Mouse (Mus musculus): ENCODE measurements around the gene Rreb1. TPM values are rescaled to one million over a fixed set of nuclear protein-coding genes. Genes with fewer than 3 reads are reported as not detected.

The Rreb1 gene
- polyA plus RNA-seq, 1 experiment from 2014 or later = 6.3 TPM

DNA sequence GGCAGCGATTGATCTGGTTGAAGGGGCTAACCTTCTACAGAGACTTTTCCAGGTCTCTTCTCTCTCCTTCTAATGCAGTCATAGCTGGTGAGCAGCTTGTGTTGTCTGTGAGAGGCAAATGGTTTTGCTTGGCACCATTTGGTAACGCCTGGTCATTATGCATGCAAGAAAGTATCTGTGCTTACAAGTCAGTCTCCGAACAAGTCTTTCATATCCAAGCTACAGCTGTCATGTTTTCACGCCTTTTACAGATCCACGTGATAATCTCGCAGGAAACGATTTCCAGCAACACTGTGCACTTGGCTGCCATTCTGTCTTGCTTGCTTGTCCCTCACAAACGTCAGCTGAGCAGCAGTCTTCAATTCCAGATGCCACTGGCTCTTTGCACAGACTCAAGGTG lies 191.8 kb downstream of the Rreb1 start:
- H3K27ac ChIP-seq (ENCODE audit: low read depth, low read length) = no peak overlapping the region
- 0 out of 2 replicates have a peak, but pooled peaks cover 1% of the 10 kb centered on the region for H3K4me1 ChIP-seq (replicated peaks; ENCODE audit: control insufficient read depth, insufficient read depth, low read length)
- H3K4me3 ChIP-seq (ENCODE audit: low read depth, low read length) = no peak overlapping the region
- ATAC-seq (replicated peaks; ENCODE audit: low FRiP score) (no peak), DNase-seq (ENCODE audit: low spot score) (no peak)
- H3K9me3 ChIP-seq (ENCODE audit: control insufficient read depth, low read length) = no peaks in the 10 kb centered on the region
- H3K4me2 ChIP-seq (ENCODE audit: low read depth, low read length, severe bottlenecking) = no peak overlapping the region
- H3K9ac ChIP-seq (ENCODE audit: low read length) = no peak overlapping the region
- H3K36me3 ChIP-seq (ENCODE audit: control insufficient read depth, insufficient read depth, low read length) = no peaks in the 10 kb centered on the region
- no peaks in the 10 kb centered on the region for H3K27me3 ChIP-seq (ENCODE audit: control insufficient read depth, insufficient read depth, low read length)
- WGBS = 75% methylated on average over 8 of the region's 8 CpGs

DNA sequence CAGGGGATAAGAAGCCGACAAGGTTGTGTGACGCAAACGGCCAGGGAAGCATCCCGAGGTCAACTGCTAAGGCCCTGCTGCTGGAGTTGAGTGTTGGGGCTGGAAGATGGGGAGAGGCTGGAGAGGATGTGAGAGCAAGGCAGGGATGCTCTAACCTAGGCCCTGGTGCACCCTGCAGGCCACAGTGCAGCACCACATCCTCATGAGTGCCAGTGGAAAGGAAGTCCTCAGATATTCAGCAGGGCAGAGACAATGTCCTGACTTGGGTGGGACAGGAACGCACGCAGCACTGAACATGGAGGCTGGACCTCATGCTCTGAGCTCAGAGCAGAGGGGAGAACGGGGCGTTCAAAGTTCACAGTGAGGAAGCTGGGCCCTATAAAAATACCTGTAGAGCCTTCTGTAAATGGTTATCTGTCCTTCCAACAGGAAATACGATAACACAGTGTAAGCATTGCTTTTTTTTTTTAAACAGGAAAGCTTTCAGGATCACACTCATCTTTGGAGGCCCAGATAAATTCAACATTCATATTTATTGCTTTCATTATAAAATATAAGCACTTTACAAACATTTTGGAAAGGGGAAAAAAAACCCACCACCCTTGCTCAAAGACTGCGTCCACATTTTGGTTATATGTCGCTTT lies 192.8 kb downstream of the Rreb1 start:
- WGBS = 89% methylated on average over 11 of the region's 11 CpGs

DNA sequence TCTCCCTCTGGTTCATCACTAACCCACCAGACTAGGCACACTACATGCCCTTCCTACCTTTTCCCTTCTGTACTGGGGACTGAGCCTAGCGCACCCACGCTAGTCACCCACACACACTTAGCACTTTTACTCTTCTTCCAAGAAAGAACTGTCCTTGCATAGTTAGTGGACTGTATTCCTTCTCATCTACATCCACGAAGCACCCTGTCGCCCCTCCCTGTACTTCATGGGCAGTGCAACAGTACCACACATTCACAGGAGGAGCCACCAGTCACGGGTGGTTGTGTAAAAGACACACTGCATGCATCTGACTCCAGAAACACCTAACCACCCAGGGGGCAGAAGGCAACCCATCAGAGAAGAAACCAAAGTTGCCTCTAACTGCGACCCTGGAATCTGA lies 195.8 kb downstream of the Rreb1 start:
- DNase-seq (ENCODE audit: low spot score) (no peak), ATAC-seq (replicated peaks; ENCODE audit: low FRiP score) (no peak)
- Histone ChIP-seq H3K27ac (ENCODE audit: low read depth, low read length) (no peak overlapping the region), H3K4me1 (replicated peaks; ENCODE audit: control insufficient read depth, insufficient read depth, low read length) (no peaks in the 10 kb centered on the region), H3K4me2 (ENCODE audit: low read depth, low read length, severe bottlenecking) (no peak overlapping the region), H3K4me3 (ENCODE audit: low read depth, low read length) (no peak overlapping the region), H3K27me3 (ENCODE audit: control insufficient read depth, insufficient read depth, low read length) (no peaks in the 10 kb centered on the region), H3K36me3 (ENCODE audit: control insufficient read depth, insufficient read depth, low read length) (no peaks in the 10 kb centered on the region; the same call in 1 of the 2 replicates), H3K9me3 (ENCODE audit: control insufficient read depth, low read length) (no peaks in the 10 kb centered on the region), H3K9ac (ENCODE audit: low read length) (no peak overlapping the region)
- whole genome bisulfite sequencing = 88% methylated on average over 6 of the region's 6 CpGs

More for the DNA sequence above, 192.8 kb downstream of the Rreb1 start:
- H3K4me2 ChIP-seq (ENCODE audit: low read depth, low read length, severe bottlenecking) = no peak overlapping the region
- no peak overlapping the region for H3K9ac ChIP-seq (ENCODE audit: low read length)
- no peaks in the 10 kb centered on the region for H3K36me3 ChIP-seq (ENCODE audit: control insufficient read depth, insufficient read depth, low read length)
- no peaks in the 10 kb centered on the region for H3K27me3 ChIP-seq (ENCODE audit: control insufficient read depth, insufficient read depth, low read length)
- no peak overlapping the region for H3K27ac ChIP-seq (ENCODE audit: low read depth, low read length)
- H3K4me1 ChIP-seq (replicated peaks; ENCODE audit: control insufficient read depth, insufficient read depth, low read length) = 0 out of 2 replicates have a peak, but pooled peaks cover 1% of the 10 kb centered on the region
- H3K9me3 ChIP-seq (ENCODE audit: control insufficient read depth, low read length) = no peaks in the 10 kb centered on the region
- DNase-seq (ENCODE audit: low spot score) (no peak), ATAC-seq (replicated peaks; ENCODE audit: low FRiP score) (no peak)
- no peak overlapping the region for H3K4me3 ChIP-seq (ENCODE audit: low read depth, low read length)

DNA sequence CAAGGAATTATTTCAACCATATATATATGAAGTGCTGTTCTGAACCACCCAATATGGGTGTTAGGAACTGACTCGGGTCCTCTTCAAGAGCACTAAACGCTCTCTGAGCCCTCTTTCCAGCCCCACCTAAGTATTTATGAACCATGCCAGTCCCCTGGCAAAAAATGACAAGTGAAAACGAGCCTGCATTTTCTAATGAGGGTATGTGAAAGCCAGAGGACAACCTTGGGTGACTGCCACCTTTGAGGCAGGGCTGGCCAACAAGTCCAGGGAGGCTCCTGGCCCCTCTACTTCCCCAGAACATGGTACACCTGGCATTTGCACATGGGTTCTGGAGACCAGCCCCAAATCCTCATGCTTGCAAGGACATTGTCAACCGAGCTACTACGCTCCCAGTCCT lies 196.5 kb downstream of the Rreb1 start:
- H3K36me3 ChIP-seq (ENCODE audit: control insufficient read depth, insufficient read depth, low read length) = no peaks in the 10 kb centered on the region; the same call in 1 of the 2 replicates
- no peaks in the 10 kb centered on the region for H3K27me3 ChIP-seq (ENCODE audit: control insufficient read depth, insufficient read depth, low read length)
- 91% methylated on average over 5 of the region's 5 CpGs for WGBS
- H3K9ac ChIP-seq (ENCODE audit: low read length) = no peak overlapping the region
- DNase-seq (ENCODE audit: low spot score) (no peak), ATAC-seq (replicated peaks; ENCODE audit: low FRiP score) (no peak)
- H3K4me2 ChIP-seq (ENCODE audit: low read depth, low read length, severe bottlenecking) = no peak overlapping the region
- H3K4me3 ChIP-seq (ENCODE audit: low read depth, low read length) = no peak overlapping the region
- no peaks in the 10 kb centered on the region for H3K9me3 ChIP-seq (ENCODE audit: control insufficient read depth, low read length)
- no peaks in the 10 kb centered on the region for H3K4me1 ChIP-seq (replicated peaks; ENCODE audit: control insufficient read depth, insufficient read depth, low read length)
- no peak overlapping the region for H3K27ac ChIP-seq (ENCODE audit: low read depth, low read length)

DNA sequence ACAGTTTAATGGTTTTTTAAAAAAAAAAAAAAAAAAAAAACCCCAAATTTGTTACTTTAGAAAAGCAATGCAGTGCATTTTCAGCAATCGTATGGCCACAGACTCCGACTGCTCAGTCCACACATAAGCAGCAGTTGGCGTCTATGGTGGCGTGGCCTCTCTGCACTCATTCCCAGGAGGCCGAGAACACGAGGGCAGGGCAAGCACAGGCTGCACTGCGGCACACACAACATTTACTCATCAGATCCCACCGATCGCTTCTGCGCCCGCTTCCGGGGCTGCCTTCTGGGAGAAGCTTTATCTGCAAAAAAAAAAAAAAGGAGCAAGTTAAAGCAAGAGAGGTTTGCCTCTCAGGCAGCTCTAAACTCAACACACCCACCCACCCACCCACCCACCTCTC lies 201.3 kb downstream of the Rreb1 start:
- no peaks in the 10 kb centered on the region for H3K27me3 ChIP-seq (ENCODE audit: control insufficient read depth, insufficient read depth, low read length)
- no peak overlapping the region for H3K4me2 ChIP-seq (ENCODE audit: low read depth, low read length, severe bottlenecking)
- no peaks in the 10 kb centered on the region for H3K9me3 ChIP-seq (ENCODE audit: control insufficient read depth, low read length)
- no peaks in the 10 kb centered on the region for H3K4me1 ChIP-seq (replicated peaks; ENCODE audit: control insufficient read depth, insufficient read depth, low read length)
- no peak for DNase-seq (ENCODE audit: low spot score)
- H3K27ac ChIP-seq (ENCODE audit: low read depth, low read length) = no peak overlapping the region
- H3K9ac ChIP-seq (ENCODE audit: low read length) = no peak overlapping the region
- H3K36me3 ChIP-seq (ENCODE audit: control insufficient read depth, insufficient read depth, low read length) = peaks cover 18% of the 10 kb centered on the region
- no peak overlapping the region for H3K4me3 ChIP-seq (ENCODE audit: low read depth, low read length)
- no peak for ATAC-seq (replicated peaks; ENCODE audit: low FRiP score)
- WGBS = 92% methylated on average over 12 of the region's 12 CpGs

DNA sequence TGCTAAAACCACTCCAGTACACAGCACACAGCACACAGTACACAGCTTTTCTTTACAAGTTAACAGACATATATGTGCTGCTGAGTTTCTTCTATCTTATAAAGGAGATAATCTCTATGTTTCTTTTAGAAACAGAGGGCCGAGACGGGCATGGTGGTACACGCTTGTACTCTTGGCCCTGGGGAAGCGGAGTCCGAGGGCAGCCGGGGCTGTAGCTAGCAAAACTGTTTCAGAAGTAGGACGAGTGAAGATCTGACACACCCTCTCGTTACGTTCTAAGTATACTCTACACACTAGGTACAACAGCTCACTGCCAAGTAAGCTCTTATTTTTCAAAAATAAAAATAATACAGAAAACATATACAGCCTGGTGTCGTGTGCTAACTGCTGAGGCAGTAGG lies 202.1 kb downstream of the Rreb1 start:
- Histone ChIP-seq H3K9ac (ENCODE audit: low read length) (no peak overlapping the region), H3K27ac (ENCODE audit: low read depth, low read length) (no peak overlapping the region), H3K4me2 (ENCODE audit: low read depth, low read length, severe bottlenecking) (no peak overlapping the region), H3K9me3 (ENCODE audit: control insufficient read depth, low read length) (no peaks in the 10 kb centered on the region), H3K4me1 (replicated peaks; ENCODE audit: control insufficient read depth, insufficient read depth, low read length) (no peaks in the 10 kb centered on the region), H3K36me3 (ENCODE audit: control insufficient read depth, insufficient read depth, low read length) (peaks cover 18% of the 10 kb centered on the region), H3K27me3 (ENCODE audit: control insufficient read depth, insufficient read depth, low read length) (no peaks in the 10 kb centered on the region), H3K4me3 (ENCODE audit: low read depth, low read length) (no peak overlapping the region)
- ATAC-seq (replicated peaks; ENCODE audit: low FRiP score) (no peak), DNase-seq (ENCODE audit: low spot score) (no peak)
- WGBS = 95% methylated on average over 10 of the region's 10 CpGs

DNA sequence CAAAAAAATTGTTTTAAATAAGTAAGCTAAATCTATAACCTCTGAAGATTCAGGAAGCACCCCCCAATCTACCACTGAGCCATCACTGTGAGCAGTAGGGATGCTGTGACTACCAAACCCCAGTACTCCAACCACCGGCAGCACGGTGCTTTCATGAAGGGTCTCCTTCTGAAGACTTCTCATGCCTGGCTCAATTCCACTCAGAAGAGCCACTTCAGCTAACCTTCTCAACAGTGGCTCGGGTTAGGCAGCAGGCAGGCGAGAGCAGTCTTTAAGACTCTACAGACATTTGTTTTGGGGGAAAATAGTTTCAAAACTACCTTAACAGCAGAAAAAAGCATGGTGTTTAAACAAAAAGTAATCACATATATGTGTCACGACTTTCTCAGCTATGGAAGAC lies 202.9 kb downstream of the Rreb1 start:
- H3K36me3 ChIP-seq (ENCODE audit: control insufficient read depth, insufficient read depth, low read length) = peaks cover 22% of the 10 kb centered on the region

DNA sequence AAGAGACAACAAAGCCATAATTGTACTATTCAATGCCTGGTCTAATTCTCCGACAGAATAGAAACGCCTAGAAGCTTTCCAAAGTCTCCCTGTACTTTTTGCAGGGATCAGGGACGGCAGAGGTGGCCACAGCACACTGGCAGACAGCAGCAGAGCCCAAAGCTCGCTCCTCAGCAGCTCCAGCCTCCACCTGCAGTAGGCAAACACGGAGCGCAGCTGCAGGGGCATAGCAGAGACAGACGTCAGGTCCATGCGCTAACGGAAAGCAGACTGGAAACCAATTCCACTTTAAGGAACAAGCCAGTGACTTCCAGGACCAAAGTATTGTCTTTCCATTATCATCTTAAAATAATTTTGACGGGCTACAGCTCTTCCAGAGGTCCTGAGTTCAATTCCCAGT lies 208.0 kb downstream of the Rreb1 start:
- Histone ChIP-seq H3K4me3 (ENCODE audit: low read depth, low read length) (no peak overlapping the region), H3K9ac (ENCODE audit: low read length) (no peak overlapping the region), H3K9me3 (ENCODE audit: control insufficient read depth, low read length) (no peaks in the 10 kb centered on the region), H3K27me3 (ENCODE audit: control insufficient read depth, insufficient read depth, low read length) (no peaks in the 10 kb centered on the region), H3K27ac (ENCODE audit: low read depth, low read length) (no peak overlapping the region), H3K4me2 (ENCODE audit: low read depth, low read length, severe bottlenecking) (no peak overlapping the region), H3K36me3 (ENCODE audit: control insufficient read depth, insufficient read depth, low read length) (peaks cover 32% of the 10 kb centered on the region), H3K4me1 (replicated peaks; ENCODE audit: control insufficient read depth, insufficient read depth, low read length) (no peaks in the 10 kb centered on the region)
- 84% methylated on average over 10 of the region's 10 CpGs for WGBS
- ATAC-seq (replicated peaks; ENCODE audit: low FRiP score) (no peak), DNase-seq (ENCODE audit: low spot score) (no peak)

More for the DNA sequence above, 202.9 kb downstream of the Rreb1 start:
- Histone ChIP-seq H3K4me3 (ENCODE audit: low read depth, low read length) (no peak overlapping the region), H3K27ac (ENCODE audit: low read depth, low read length) (no peak overlapping the region), H3K9ac (ENCODE audit: low read length) (no peak overlapping the region), H3K9me3 (ENCODE audit: control insufficient read depth, low read length) (no peaks in the 10 kb centered on the region), H3K4me2 (ENCODE audit: low read depth, low read length, severe bottlenecking) (no peak overlapping the region), H3K27me3 (ENCODE audit: control insufficient read depth, insufficient read depth, low read length) (no peaks in the 10 kb centered on the region), H3K4me1 (replicated peaks; ENCODE audit: control insufficient read depth, insufficient read depth, low read length) (no peaks in the 10 kb centered on the region)
- no peak for ATAC-seq (replicated peaks; ENCODE audit: low FRiP score)
- no peak for DNase-seq (ENCODE audit: low spot score)
- WGBS = 92% methylated on average over 5 of the region's 5 CpGs

DNA sequence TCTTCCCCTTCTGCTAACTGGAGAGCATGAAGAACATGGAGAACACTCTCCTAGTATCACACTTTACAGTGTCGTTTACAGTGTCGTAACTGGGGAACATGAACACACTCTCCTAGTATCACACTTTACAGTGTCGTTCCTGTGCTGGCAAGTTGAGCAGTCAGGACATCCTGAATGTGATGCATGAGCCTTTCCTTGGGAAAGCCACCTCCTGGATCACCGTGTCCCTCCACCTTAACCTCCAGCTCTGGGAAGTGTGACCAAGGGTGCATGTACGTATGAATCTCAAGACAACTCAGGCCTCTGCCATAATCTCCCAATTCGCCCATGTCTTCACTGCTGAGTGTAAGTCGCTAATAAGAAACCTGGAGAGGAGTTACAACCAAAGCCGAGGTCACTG lies 211.5 kb downstream of the Rreb1 start:
- Histone ChIP-seq H3K4me3 (ENCODE audit: low read depth, low read length) (no peak overlapping the region), H3K4me2 (ENCODE audit: low read depth, low read length, severe bottlenecking) (no peak overlapping the region), H3K27me3 (ENCODE audit: control insufficient read depth, insufficient read depth, low read length) (no peaks in the 10 kb centered on the region), H3K4me1 (replicated peaks; ENCODE audit: control insufficient read depth, insufficient read depth, low read length) (no peaks in the 10 kb centered on the region), H3K9ac (ENCODE audit: low read length) (no peak overlapping the region), H3K27ac (ENCODE audit: low read depth, low read length) (no peak overlapping the region), H3K9me3 (ENCODE audit: control insufficient read depth, low read length) (no peaks in the 10 kb centered on the region), H3K36me3 (ENCODE audit: control insufficient read depth, insufficient read depth, low read length) (peaks cover 21% of the 10 kb centered on the region)
- ATAC-seq (replicated peaks; ENCODE audit: low FRiP score) = no peak
- 96% methylated on average over 8 of the region's 8 CpGs for WGBS
- DNase-seq (ENCODE audit: low spot score) = no peak
